Comparison of ENCODE assay signal across 10 mouse cellular contexts in genomic region chr11:3334711-3335316, GRCm38 (mm10). TPM values are rescaled to one million over a fixed set of nuclear protein-coding genes. Genes with fewer than 3 reads are reported as not detected.
DNase-seq lines count a peak whose midpoint lies in the region; ATAC-seq and TF ChIP-seq lines count a peak whose summit lies in the region.
"Had no signal": no experiment of that assay in that cellular context is flagged by ENCODE, and none has a peak within 500 bp of the region (broad histone marks: within the 10 kb centered on the region; RNA-seq: fewer than 3 reads in every experiment).

No protein-coding gene starts in this region.

- no peak for TF ChIP-seq CTCF in lung, adult 2 months (IDR thresholded peaks at IDR 0.05; ENCODE audit: insufficient read depth, low read length)
- no peak for TF ChIP-seq CTCF in cortical plate, adult 2 months (IDR thresholded peaks at IDR 0.05; ENCODE audit: extremely low read depth, insufficient read depth, low read length)

- no peak overlapping the region for H3K4me3 ChIP-seq in lung, embryonic 15.5 days
- H3K4me3 ChIP-seq in lung, adult 2 months (replicated peaks; ENCODE audit: extremely low read depth, low read depth, low read length) = no peak overlapping the region
- H3K4me3 ChIP-seq in cortical plate, adult 2 months (ENCODE audit: insufficient read depth, low read length) = no peak overlapping the region
- H3K4me3 ChIP-seq: embryonic facial prominence, embryonic 13.5 days; intestine, embryonic 15.5 days had no signal

- no peaks in the 10 kb centered on the region for H3K27me3 ChIP-seq in lung, embryonic 15.5 days
- H3K27me3 ChIP-seq: embryonic facial prominence, embryonic 13.5 days; intestine, embryonic 15.5 days had no signal

- no peak for TF ChIP-seq POLR2A in lung, adult 2 months (IDR thresholded peaks at IDR 0.05; ENCODE audit: borderline replicate concordance, extremely low read depth, low read depth, low read length)
- TF ChIP-seq POLR2A in cortical plate, adult 2 months (IDR thresholded peaks at IDR 0.05; ENCODE audit: extremely low read depth, insufficient read depth, low read length) = no peak

- H3K9ac ChIP-seq in lung, embryonic 15.5 days = no peak overlapping the region
- H3K9ac ChIP-seq: embryonic facial prominence, embryonic 13.5 days; intestine, embryonic 15.5 days had no signal

- no peaks in the 10 kb centered on the region for H3K36me3 ChIP-seq in lung, embryonic 15.5 days
- H3K36me3 ChIP-seq: intestine, embryonic 15.5 days had no signal

- WGBS in lung, embryonic 15.5 days = 29% methylated on average over 9 of the region's 9 CpGs
- WGBS in lung, adult 2 months = 30% methylated on average over 9 of the region's 9 CpGs

- no peaks in the 10 kb centered on the region for H3K9me3 ChIP-seq in lung, embryonic 15.5 days
- H3K9me3 ChIP-seq: embryonic facial prominence, embryonic 13.5 days; intestine, embryonic 15.5 days had no signal

- DNase-seq in embryo, embryonic 11 days = peak; percentile 39
- DNase-seq in embryo, embryonic 10.5 days (ENCODE audit: low spot score) = no peak
- no peak for DNase-seq in lung, adult 2 months
- DNase-seq in thymus, postnatal 0 days (ENCODE audit: low spot score) = peak; percentile 67
- DNase-seq in kidney, adult 18-20 months = no peak
- no peak for DNase-seq in layer of hippocampus, adult 9-11 months

- H3K4me1 ChIP-seq in lung, embryonic 15.5 days = peaks cover 49% of the 10 kb centered on the region
- peaks cover 30% of the 10 kb centered on the region for H3K4me1 ChIP-seq in lung, adult 2 months (ENCODE audit: control insufficient read depth, insufficient read depth, low read length)
- peaks cover 10% of the 10 kb centered on the region for H3K4me1 ChIP-seq in cortical plate, adult 2 months (ENCODE audit: control insufficient read depth, insufficient read depth, low read length)

- 0 out of 2 replicates have a peak overlapping the region, but pooled peaks have one; percentile 41 for H3K27ac ChIP-seq in lung, embryonic 15.5 days
- peak overlapping the region; percentile 48; the same call in 1 of the 2 replicates for H3K27ac ChIP-seq in cortical plate, adult 2 months (ENCODE audit: insufficient read depth, low read length)
- H3K27ac ChIP-seq: embryonic facial prominence, embryonic 13.5 days had no signal

- no peak overlapping the region for H3K4me2 ChIP-seq in lung, embryonic 15.5 days
- H3K4me2 ChIP-seq: embryonic facial prominence, embryonic 13.5 days; intestine, embryonic 15.5 days had no signal

- no peak for ATAC-seq in lung, embryonic 15.5 days (ENCODE audit: borderline replicate concordance, extremely low read depth, low FRiP score, low TSS enrichment)
- ATAC-seq: intestine, embryonic 15.5 days had no signal

RNA-seq across cellular contexts. Expression of gene Pik3ip1, which starts 4.6 kb away (rescaled TPM):
- 10.8 and 11.0 TPM in 2 replicates for polyA plus RNA-seq in lung, embryonic 15.5 days (2015; fragmentation: Nextera tagmentation; extraction: Ambion mirVana)
- 23.2 and 38.3 TPM in 2 replicates for polyA plus RNA-seq in lung, adult 2 months (2012; rRNA removed)
- 41.3 and 42.6 TPM in 2 replicates for polyA plus RNA-seq in cortical plate, adult 2 months (2012; rRNA removed)
- 90.2 and 94.4 TPM in 2 replicates for polyA plus RNA-seq in thymus, postnatal 0 days (2015; fragmentation: Nextera tagmentation; extraction: Ambion mirVana)

RNA-seq across cellular contexts. Expression of gene Patz1, which starts 46.1 kb away (rescaled TPM):
- polyA plus RNA-seq in lung, embryonic 15.5 days (2015; fragmentation: Nextera tagmentation; extraction: Ambion mirVana) = 48.9 and 52.7 TPM in 2 replicates
- 40.3 and 50.9 TPM in 2 replicates for polyA plus RNA-seq in lung, adult 2 months (2012; rRNA removed)
- 29.0 and 30.1 TPM in 2 replicates for polyA plus RNA-seq in cortical plate, adult 2 months (2012; rRNA removed)
- polyA plus RNA-seq in thymus, postnatal 0 days (2015; fragmentation: Nextera tagmentation; extraction: Ambion mirVana) = 87.6 and 91.1 TPM in 2 replicates

Comparison
In these comparisons a context has a peak if more than half of its experiments do, and no peak if none do; other contexts are left out.
1. DNase-seq: peak in embryo, embryonic 11 days (single experiment) and thymus, postnatal 0 days (single experiment); none in embryo, embryonic 10.5 days (single experiment), lung, adult 2 months (single experiment), kidney, adult 18-20 months (single experiment) and layer of hippocampus, adult 9-11 months (single experiment).